Mouse (Mus musculus): ENCODE data around the gene Cnbd2. TPM values are rescaled to one million over a fixed set of nuclear protein-coding genes. Genes with fewer than 3 reads are reported as not detected.

Gene Cnbd2
- polyA plus RNA-seq, 1 experiment: 5.9 TPM

- TF ChIP-seq CTCF (IDR thresholded peaks at IDR 0.05; ENCODE audit: low read depth, low read length) (no peak), POLR2A (IDR thresholded peaks at IDR 0.05; ENCODE audit: borderline replicate concordance, low read depth, low read length) (no peak)
- no peak overlapping the region for H3K4me3 ChIP-seq (ENCODE audit: insufficient read depth, low read length)
- H3K27ac ChIP-seq (ENCODE audit: insufficient read depth, low read depth, low read length): no peak overlapping the region
- H3K4me1 ChIP-seq (ENCODE audit: control insufficient read depth, insufficient read depth, low read length): peaks cover 17% of the 10 kb centered on the region
These were observed 22.4 kb upstream of the Cnbd2 start for GRCm38 (mm10) chr2:156289552-156290160.

GRCm38 (mm10) chr2:156291998-156292397 lies 20.1 kb upstream of the Cnbd2 start:
- H3K4me3 ChIP-seq (ENCODE audit: insufficient read depth, low read length): no peak overlapping the region
- peaks cover 36% of the 10 kb centered on the region for H3K4me1 ChIP-seq (ENCODE audit: control insufficient read depth, insufficient read depth, low read length)
- no peak overlapping the region for H3K27ac ChIP-seq (ENCODE audit: insufficient read depth, low read depth, low read length)
- no peak for TF ChIP-seq POLR2A (IDR thresholded peaks at IDR 0.05; ENCODE audit: borderline replicate concordance, low read depth, low read length)
- TF ChIP-seq CTCF (IDR thresholded peaks at IDR 0.05; ENCODE audit: low read depth, low read length): no peak

- Histone ChIP-seq H3K4me1 (ENCODE audit: control insufficient read depth, insufficient read depth, low read length) (peaks cover 52% of the 10 kb centered on the region), H3K27ac (ENCODE audit: insufficient read depth, low read depth, low read length) (peak overlapping the region; percentile 75), H3K4me3 (ENCODE audit: insufficient read depth, low read length) (no peak overlapping the region)
- TF ChIP-seq CTCF (IDR thresholded peaks at IDR 0.05; ENCODE audit: low read depth, low read length): no peak
- no peak for TF ChIP-seq POLR2A (IDR thresholded peaks at IDR 0.05; ENCODE audit: borderline replicate concordance, low read depth, low read length)
These were observed 16.5 kb upstream of the Cnbd2 start for GRCm38 (mm10) chr2:156295601-156296063.

- peak overlapping the region; percentile 75 for H3K27ac ChIP-seq (ENCODE audit: insufficient read depth, low read depth, low read length)
- no peak overlapping the region for H3K4me3 ChIP-seq (ENCODE audit: insufficient read depth, low read length)
- peaks cover 50% of the 10 kb centered on the region for H3K4me1 ChIP-seq (ENCODE audit: control insufficient read depth, insufficient read depth, low read length)
- no peak for TF ChIP-seq CTCF (IDR thresholded peaks at IDR 0.05; ENCODE audit: low read depth, low read length)
- no peak for TF ChIP-seq POLR2A (IDR thresholded peaks at IDR 0.05; ENCODE audit: borderline replicate concordance, low read depth, low read length)
These were observed 15.9 kb upstream of the Cnbd2 start for GRCm38 (mm10) chr2:156296190-156296589.

- peaks cover 50% of the 10 kb centered on the region for H3K4me1 ChIP-seq (ENCODE audit: control insufficient read depth, insufficient read depth, low read length)
- H3K4me3 ChIP-seq (ENCODE audit: insufficient read depth, low read length): no peak overlapping the region
- TF ChIP-seq CTCF (IDR thresholded peaks at IDR 0.05; ENCODE audit: low read depth, low read length): no peak
- no peak for TF ChIP-seq POLR2A (IDR thresholded peaks at IDR 0.05; ENCODE audit: borderline replicate concordance, low read depth, low read length)
- H3K27ac ChIP-seq (ENCODE audit: insufficient read depth, low read depth, low read length): no peak overlapping the region
These were observed 14.4 kb upstream of the Cnbd2 start for GRCm38 (mm10) chr2:156297653-156298052.

GRCm38 (mm10) chr2:156298458-156298857 lies 13.6 kb upstream of the Cnbd2 start:
- Histone ChIP-seq H3K4me3 (ENCODE audit: insufficient read depth, low read length) (no peak overlapping the region), H3K4me1 (ENCODE audit: control insufficient read depth, insufficient read depth, low read length) (peaks cover 47% of the 10 kb centered on the region), H3K27ac (ENCODE audit: insufficient read depth, low read depth, low read length) (no peak overlapping the region)
- TF ChIP-seq POLR2A (IDR thresholded peaks at IDR 0.05; ENCODE audit: borderline replicate concordance, low read depth, low read length) (no peak), CTCF (IDR thresholded peaks at IDR 0.05; ENCODE audit: low read depth, low read length) (no peak)

- TF ChIP-seq CTCF (IDR thresholded peaks at IDR 0.05; ENCODE audit: low read depth, low read length) (no peak), POLR2A (IDR thresholded peaks at IDR 0.05; ENCODE audit: borderline replicate concordance, low read depth, low read length) (no peak)
These were observed 10.0 kb upstream of the Cnbd2 start for GRCm38 (mm10) chr2:156302063-156302462.

GRCm38 (mm10) chr2:156304351-156304750 lies 7.7 kb upstream of the Cnbd2 start:
- TF ChIP-seq POLR2A (IDR thresholded peaks at IDR 0.05; ENCODE audit: borderline replicate concordance, low read depth, low read length) (no peak), CTCF (IDR thresholded peaks at IDR 0.05; ENCODE audit: low read depth, low read length) (no peak)
- H3K4me3 ChIP-seq (ENCODE audit: insufficient read depth, low read length): no peak overlapping the region
- H3K27ac ChIP-seq (ENCODE audit: insufficient read depth, low read depth, low read length): no peak overlapping the region
- H3K4me1 ChIP-seq (ENCODE audit: control insufficient read depth, insufficient read depth, low read length): peaks cover 7% of the 10 kb centered on the region

More at GRCm38 (mm10) chr2:156302063-156302462, 10.0 kb upstream of the Cnbd2 start:
- H3K27ac ChIP-seq (ENCODE audit: insufficient read depth, low read depth, low read length): no peak overlapping the region
- no peak overlapping the region for H3K4me3 ChIP-seq (ENCODE audit: insufficient read depth, low read length)
- H3K4me1 ChIP-seq (ENCODE audit: control insufficient read depth, insufficient read depth, low read length): peaks cover 17% of the 10 kb centered on the region

GRCm38 (mm10) chr2:156305818-156306217 lies 6.3 kb upstream of the Cnbd2 start:
- Histone ChIP-seq H3K27ac (ENCODE audit: insufficient read depth, low read depth, low read length) (no peak overlapping the region), H3K4me1 (ENCODE audit: control insufficient read depth, insufficient read depth, low read length) (peaks cover 6% of the 10 kb centered on the region; the same call in 1 of the 2 replicates), H3K4me3 (ENCODE audit: insufficient read depth, low read length) (no peak overlapping the region)
- TF ChIP-seq CTCF (IDR thresholded peaks at IDR 0.05; ENCODE audit: low read depth, low read length) (peak; percentile 32; the same call in 1 of the 2 replicates), POLR2A (IDR thresholded peaks at IDR 0.05; ENCODE audit: borderline replicate concordance, low read depth, low read length) (no peak)

- TF ChIP-seq CTCF (IDR thresholded peaks at IDR 0.05; ENCODE audit: low read depth, low read length): no peak
- no peak for TF ChIP-seq POLR2A (IDR thresholded peaks at IDR 0.05; ENCODE audit: borderline replicate concordance, low read depth, low read length)
- Histone ChIP-seq H3K27ac (ENCODE audit: insufficient read depth, low read depth, low read length) (no peak overlapping the region), H3K4me1 (ENCODE audit: control insufficient read depth, insufficient read depth, low read length) (peaks cover 9% of the 10 kb centered on the region), H3K4me3 (ENCODE audit: insufficient read depth, low read length) (no peak overlapping the region)
These were observed 4.8 kb upstream of the Cnbd2 start for GRCm38 (mm10) chr2:156307261-156307660.

All from bone marrow macrophage, adult 2 months (primary cell).